Mouse (Mus musculus): ENCODE measurements at regions not wholly inside any gene's neighbourhood (a gene's known extent, or its start where the extent isn't known, plus 50 kb on each side); places are given as distances from the start of the nearest gene placed in this dataset.

DNA sequence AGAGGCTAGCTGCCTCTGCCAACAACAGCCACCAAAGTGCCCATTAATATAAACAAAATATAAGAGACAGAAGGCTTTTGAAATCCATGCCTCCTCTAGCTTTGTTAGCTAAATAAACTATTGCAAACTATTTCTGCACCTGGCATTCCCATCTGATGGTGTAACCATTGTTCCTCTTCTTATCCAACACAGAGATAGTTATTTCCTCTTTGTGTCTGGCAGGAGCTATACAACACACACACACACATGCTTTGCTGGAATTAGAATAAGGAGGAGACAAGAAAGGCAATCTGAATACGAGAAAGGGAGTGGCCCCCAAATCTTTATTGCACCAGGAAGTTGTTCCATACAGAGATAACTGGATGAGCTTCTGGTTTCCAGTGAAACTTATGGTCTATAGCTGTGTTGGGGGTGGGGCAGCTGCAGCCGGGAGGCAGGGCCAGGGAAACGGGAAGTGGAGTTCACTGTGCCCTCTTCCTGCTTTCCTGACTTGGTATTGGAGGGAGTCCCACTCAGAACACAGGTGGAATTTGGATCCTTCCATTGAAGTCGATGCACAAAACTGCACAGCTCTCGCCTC, 64.0 kb upstream of the Zdhhc17 start:
- DNase-seq = no peak

DNA sequence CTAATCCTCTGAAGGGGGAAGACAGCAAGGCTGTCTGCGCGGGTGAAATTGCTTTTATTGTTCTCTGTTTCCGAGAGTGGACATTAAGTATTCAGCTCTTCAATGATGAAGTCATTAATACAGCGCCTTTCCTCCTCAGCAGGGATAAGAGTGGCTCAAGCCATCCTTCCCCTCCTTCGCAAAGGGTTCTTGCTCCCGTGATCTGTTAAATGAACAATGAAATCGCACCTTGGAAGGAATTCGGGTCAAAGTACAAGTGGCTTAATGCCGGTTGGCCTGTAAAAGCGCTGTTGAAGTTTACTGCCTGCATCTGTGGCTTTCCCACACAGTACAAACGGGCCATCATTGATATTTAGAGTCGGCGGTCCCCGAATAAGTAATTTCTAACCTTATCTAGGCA, 63.3 kb upstream of the Zdhhc17 start:
- DNase-seq = no peak

DNA sequence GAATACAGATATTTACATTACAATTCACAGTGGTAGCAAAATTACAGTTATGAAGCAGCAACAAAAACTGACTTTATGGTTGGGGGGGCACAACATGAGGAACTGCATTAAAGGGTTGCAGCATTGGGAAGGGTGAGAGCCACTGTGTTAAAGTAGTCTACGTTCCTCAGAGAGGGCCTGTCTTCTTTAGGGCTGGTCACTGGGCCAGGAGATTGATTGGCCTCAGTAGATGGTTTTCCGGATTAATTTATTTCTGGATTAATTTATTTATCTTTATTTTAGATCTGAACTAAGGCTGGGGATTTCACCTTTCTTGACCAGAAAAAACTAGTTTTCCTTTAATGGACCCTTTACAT, 62.6 kb upstream of the Zdhhc17 start:
- DNase-seq = no peak

DNA sequence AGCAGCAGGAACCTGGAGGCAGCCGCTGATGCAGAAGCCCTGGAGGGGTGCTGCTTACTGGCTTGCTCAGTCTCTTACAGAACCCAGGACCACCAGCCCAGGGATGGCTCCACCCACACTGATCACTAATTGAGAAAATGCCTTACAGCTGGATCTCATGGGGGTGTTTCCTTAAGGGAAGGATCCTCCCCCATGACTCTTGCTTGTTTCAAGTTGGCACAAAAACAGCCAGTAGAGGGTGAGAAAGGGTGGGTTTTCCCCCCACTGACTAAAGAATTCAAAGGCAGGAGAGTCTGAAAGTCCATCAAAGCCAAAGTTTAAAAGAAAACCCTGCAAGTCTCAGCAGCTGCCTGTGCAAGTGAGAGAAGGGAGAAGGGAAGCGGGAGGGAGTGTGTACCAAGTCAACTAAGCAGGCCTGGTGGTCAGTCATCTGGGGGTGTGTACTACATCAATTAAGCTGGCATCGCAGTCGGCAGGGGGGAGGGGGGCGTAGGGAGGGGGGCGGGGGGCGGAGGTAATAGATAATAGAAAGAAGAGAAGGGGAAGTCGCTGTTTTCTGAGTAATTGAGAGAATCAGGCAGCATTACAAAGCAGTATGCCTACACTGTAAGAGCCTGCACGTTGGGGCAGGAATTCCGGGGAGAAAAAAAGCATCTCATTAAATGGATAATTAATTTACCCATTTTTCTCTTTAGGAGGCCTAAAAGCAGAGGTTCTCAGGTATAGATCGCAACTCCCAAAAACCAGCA, 62.0 kb upstream of the Zdhhc17 start:
- no peak for DNase-seq

DNA sequence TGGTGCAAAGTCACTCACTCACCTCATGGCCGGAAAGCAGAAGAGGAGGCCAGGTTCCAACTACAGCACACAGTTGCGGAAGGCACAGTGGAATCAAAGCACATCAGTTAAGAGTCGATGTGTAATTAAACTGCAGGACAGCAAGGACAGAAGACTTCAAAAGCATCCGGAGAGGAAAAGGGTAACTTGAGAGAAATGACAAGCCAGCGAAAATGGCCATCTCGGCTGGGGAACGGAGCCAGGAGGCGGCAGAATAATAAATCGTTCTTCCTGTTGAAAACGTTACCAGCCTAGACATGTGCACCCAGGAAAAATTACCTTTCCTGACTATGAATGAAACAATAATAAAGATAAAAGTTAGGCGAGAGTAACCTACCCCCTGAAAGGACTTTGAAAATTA, 56.2 kb upstream of the Zdhhc17 start:
- DNase-seq = no peak

DNA sequence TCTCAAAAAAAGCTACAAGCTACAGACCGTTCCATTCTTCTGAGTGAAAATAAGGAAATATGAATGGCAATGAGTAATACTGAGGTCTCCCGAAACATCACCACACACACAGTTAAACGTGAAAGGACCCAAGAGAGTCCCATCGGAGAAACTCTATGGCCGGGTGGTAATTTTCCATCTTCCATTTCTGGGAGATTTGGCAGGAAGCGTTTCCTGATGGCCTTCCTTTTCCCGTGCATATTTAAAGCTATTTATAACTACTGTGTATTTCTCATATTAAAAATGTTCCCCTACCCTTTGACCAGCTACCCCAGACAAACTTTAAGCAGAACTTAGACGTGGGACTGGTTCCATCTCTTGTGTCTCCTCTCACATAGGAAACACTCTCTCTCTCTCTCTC, 50.7 kb upstream of the Zdhhc17 start:
- DNase-seq = no peak

Measured in spleen, adult 18-20 months (tissue).